Mouse (Mus musculus) lung, adult 2 months (tissue): ENCODE data around the gene Gm3453. TPM values are rescaled to one million over a fixed set of nuclear protein-coding genes. Genes with fewer than 3 reads are reported as not detected.
A peak's percentile ranks its signal among the peaks of the same experiment; 100 is the strongest.
"Not testable (repeated sequence)": the region's sequence is repeated elsewhere in the genome, so short reads cannot be mapped to it uniquely, and the experiment has no call there.

Source experiments
- DNase-seq: peaks from one replicate; pipeline ENCODE4 v3.0.0; 2022
- H3K4me1 ChIP-seq: fragments of 200-500 bp; 2 replicates; pipeline ENCODE4 v1.6.1; 2011; ENCODE audit warnings: low read length; ENCODE audit not compliant: control insufficient read depth, insufficient read depth
- H3K4me3 ChIP-seq: fragments of 200-500 bp; replicated peaks from 2 replicates; pipeline ENCODE3; 2011; ENCODE audit warnings: low read depth, mild to moderate bottlenecking, control low read depth, low read length; ENCODE audit errors: extremely low read depth
- WGBS: fragments of 180-500 bp; shearing (Covaris S2); methylation state at CpG from one replicate; pipeline ENCODE4 v1.1.7; 2018; 5-methylcytosine and 5-hydroxymethylcytosine counted together
- polyA plus RNA-seq: library from polyadenylated mRNA; depleted of rRNA; stranded (reverse); fragments of >200 nt; gene quantifications from 2 replicates; pipeline ENCODE4 v1.2.3, GENCODE M21; 2012; rRNA removed

Gm3453 gene
- not detected in 2 replicates for polyA plus RNA-seq

- not testable (repeated sequence) for DNase-seq, H3K4me1 ChIP-seq, H3K4me3 ChIP-seq
- 45% methylated on average over 2 of the region's 2 CpGs for WGBS
These were observed at the start of gene Gm3453 for GRCm38 (mm10) chr14:5979037-5979436. Gene Gm3453 (minus strand): TSS chr14:5979137.

GRCm38 (mm10) chr14:5987136-5987535, 8.2 kb upstream of the Gm3453 start:
- not testable (repeated sequence) for DNase-seq, H3K4me3 ChIP-seq, H3K4me1 ChIP-seq
- WGBS = 80% methylated on average over 7 of the region's 7 CpGs

GRCm38 (mm10) chr14:5962441-5962840, 16.5 kb downstream of the Gm3453 start:
- H3K4me1 ChIP-seq, DNase-seq, H3K4me3 ChIP-seq: not testable (repeated sequence)
- WGBS = 31% methylated on average over 4 of the region's 4 CpGs

GRCm38 (mm10) chr14:5961635-5962034, 17.3 kb downstream of the Gm3453 start, which contains the start of gene Gm3248:
Gene Gm3248 (minus strand): TSS chr14:5961745.
- WGBS = 0% methylated on average over 18 of the region's 23 CpGs

GRCm38 (mm10) chr14:5961102-5961501, 17.8 kb downstream of the Gm3453 start:
- peak; percentile 5 for DNase-seq
- WGBS = 3% methylated on average over 23 of the region's 24 CpGs

More at GRCm38 (mm10) chr14:5961635-5962034, 17.3 kb downstream of the Gm3453 start, which contains the start of gene Gm3248:
- not testable (repeated sequence) for H3K4me1 ChIP-seq, DNase-seq
- peak within 1 kb of the TSS; percentile 23 for H3K4me3 ChIP-seq

GRCm38 (mm10) chr14:5960479-5960878, 18.5 kb downstream of the Gm3453 start:
- not testable (repeated sequence) for H3K4me1 ChIP-seq, DNase-seq, H3K4me3 ChIP-seq
- WGBS = 19% methylated on average over 6 of the region's 10 CpGs

More at GRCm38 (mm10) chr14:5961102-5961501, 17.8 kb downstream of the Gm3453 start:
- H3K4me1 ChIP-seq = not testable (repeated sequence)
- H3K4me3 ChIP-seq = peak overlapping the region; percentile 23

- not testable (repeated sequence) for H3K4me3 ChIP-seq, DNase-seq, H3K4me1 ChIP-seq
- 52% methylated on average over 7 of the region's 7 CpGs for WGBS
These were observed 55.7 kb downstream of the Gm3453 start for GRCm38 (mm10) chr14:5923276-5923675.

Other genes starting within 250 kb of the Gm3453 start
- gene Gm3373, start 237.6 kb downstream of the Gm3453 start, polyA plus RNA-seq = 0.43 and 0.72 TPM in 2 replicates
- gene Gm3383, start 171.2 kb downstream of the Gm3453 start, polyA plus RNA-seq = 0.20 and 0.26 TPM in 2 replicates
- not detected in 2 replicates for gene Gm3424, start 148.8 kb downstream of the Gm3453 start, polyA plus RNA-seq
- gene Gm8237, start 98.8 kb downstream of the Gm3453 start, polyA plus RNA-seq = not detected in 2 replicates
- 0.05 TPM in 1 of 2 replicates, not detected in the other for gene Gm3248, start 17.4 kb downstream of the Gm3453 start, polyA plus RNA-seq
- not detected in 2 replicates for gene Gm6337, start 79.1 kb upstream of the Gm3453 start, polyA plus RNA-seq
- gene Gm8206, start 114.8 kb upstream of the Gm3453 start, polyA plus RNA-seq = 0.18 TPM in 1 of 2 replicates, not detected in the other
- gene Gm3468, start 129.5 kb upstream of the Gm3453 start, polyA plus RNA-seq = 0.17 TPM in 1 of 2 replicates, not detected in the other
- gene Gm3476, start 146.7 kb upstream of the Gm3453 start, polyA plus RNA-seq = not detected in 2 replicates
- not detected in 2 replicates for gene Gm21560, start 240.2 kb upstream of the Gm3453 start, polyA plus RNA-seq